Mouse (Mus musculus) spleen, embryonic (tissue): ENCODE results near the gene Prss48.

Source experiments
- CTCF ChIA-PET: fragments of 350-600 bp; sonication (Branson Sonifier 250); formaldehyde crosslinking; loops from one replicate; lab custom pipeline; 2022; lab: Charles Lee

Gene Prss48

GRCm38 (mm10) chr3:86002423-86002822 is at the start of gene Prss48:
Gene Prss48 (minus strand): TSS chr3:86002491.
- CTCF ChIA-PET = no interaction called here

- CTCF ChIA-PET = no interaction called here
Observed at GRCm38 (mm10) chr3:86049041-86049440, 46.8 kb upstream of the Prss48 start.

- CTCF ChIA-PET = no interaction called here
Observed at GRCm38 (mm10) chr3:86047686-86048408, 45.6 kb upstream of the Prss48 start.

- CTCF ChIA-PET = no interaction called here
Observed at GRCm38 (mm10) chr3:86040286-86041201, 38.3 kb upstream of the Prss48 start.

GRCm38 (mm10) chr3:86038648-86039047 is 36.4 kb upstream of the Prss48 start:
- CTCF ChIA-PET = no interaction called here

- CTCF ChIA-PET = no interaction called here
Observed at GRCm38 (mm10) chr3:86037926-86038484, 35.7 kb upstream of the Prss48 start.

- CTCF ChIA-PET = no interaction called here
Observed at GRCm38 (mm10) chr3:86033455-86034090, 31.3 kb upstream of the Prss48 start.

- CTCF ChIA-PET = no interaction called here
Observed at GRCm38 (mm10) chr3:86030566-86030965, 28.3 kb upstream of the Prss48 start.

GRCm38 (mm10) chr3:86028658-86029375 is 26.5 kb upstream of the Prss48 start:
- CTCF ChIA-PET = no interaction called here

GRCm38 (mm10) chr3:86025341-86026137 is 23.2 kb upstream of the Prss48 start:
- CTCF ChIA-PET = no interaction called here

GRCm38 (mm10) chr3:86024065-86024795 is 21.9 kb upstream of the Prss48 start:
- CTCF ChIA-PET = interaction anchor here (0.6 kb wide), 1 partner anchor 15 kb away, joined by 3 read pairs; no protein-coding TSS in a partner anchor

- CTCF ChIA-PET = no interaction called here
Observed at GRCm38 (mm10) chr3:86021651-86022050, 19.4 kb upstream of the Prss48 start.

- CTCF ChIA-PET = no interaction called here
Observed at GRCm38 (mm10) chr3:86020921-86021650, 18.8 kb upstream of the Prss48 start.

- CTCF ChIA-PET = no interaction called here
Observed at GRCm38 (mm10) chr3:86017484-86017883, 15.2 kb upstream of the Prss48 start.

- CTCF ChIA-PET = no interaction called here
Observed at GRCm38 (mm10) chr3:86016965-86017364, 14.7 kb upstream of the Prss48 start.

- CTCF ChIA-PET = no interaction called here
Observed at GRCm38 (mm10) chr3:86013837-86014236, 11.5 kb upstream of the Prss48 start.

- CTCF ChIA-PET = no interaction called here
Observed at GRCm38 (mm10) chr3:86011833-86012232, 9.5 kb upstream of the Prss48 start.

GRCm38 (mm10) chr3:86011373-86011772 is 9.1 kb upstream of the Prss48 start:
- CTCF ChIA-PET = no interaction called here

- CTCF ChIA-PET = no interaction called here
Observed at GRCm38 (mm10) chr3:86010618-86011017, 8.3 kb upstream of the Prss48 start.
